Mouse (Mus musculus) v-Abl transformed pro-B cells (cell line): ENCODE data around the gene Dock1.

ENCODE experiments used
- in situ Hi-C, 2 experiments: fragments of 400-800 bp; cut with MboI; formaldehyde crosslinking; loops; one replicate each; pipeline ENCODE4 v1.15.1; 2025; ENCODE audit not compliant: unreplicated experiment in 2 of 2

Gene Dock1

GRCm38 (mm10) chr7:134748376-134748775 lies 77.9 kb downstream of the Dock1 start:
- in situ Hi-C loops, result no loop called here

- in situ Hi-C loops, result no loop called here
Observed at GRCm38 (mm10) chr7:134749613-134750012, 79.2 kb downstream of the Dock1 start.

- in situ Hi-C loops, result no loop called here
Observed at GRCm38 (mm10) chr7:134751496-134751895, 81.0 kb downstream of the Dock1 start.

- in situ Hi-C loops, result no loop called here
Observed at GRCm38 (mm10) chr7:134753417-134753816, 83.0 kb downstream of the Dock1 start.

DNA sequence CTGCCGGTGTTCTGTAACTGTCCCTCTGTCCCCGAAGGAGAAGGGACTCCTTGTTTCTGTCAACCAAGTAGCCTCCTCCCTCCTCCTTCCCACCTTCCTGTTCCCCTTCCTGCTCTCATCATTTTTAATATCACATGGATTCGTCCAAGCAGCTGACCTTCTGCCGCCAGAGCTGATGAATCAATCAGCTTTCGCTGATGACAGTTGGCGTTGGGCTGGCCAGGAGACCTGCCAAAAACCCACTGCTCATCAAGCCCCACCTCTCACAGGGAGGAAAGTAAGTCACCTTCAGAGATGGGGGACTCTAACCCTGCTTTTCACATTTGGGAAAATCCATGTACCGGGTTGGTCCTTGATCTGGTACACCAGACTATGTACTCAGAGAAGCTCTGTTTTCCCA lies 87.2 kb downstream of the Dock1 start:
- in situ Hi-C loops, result no loop called here

DNA sequence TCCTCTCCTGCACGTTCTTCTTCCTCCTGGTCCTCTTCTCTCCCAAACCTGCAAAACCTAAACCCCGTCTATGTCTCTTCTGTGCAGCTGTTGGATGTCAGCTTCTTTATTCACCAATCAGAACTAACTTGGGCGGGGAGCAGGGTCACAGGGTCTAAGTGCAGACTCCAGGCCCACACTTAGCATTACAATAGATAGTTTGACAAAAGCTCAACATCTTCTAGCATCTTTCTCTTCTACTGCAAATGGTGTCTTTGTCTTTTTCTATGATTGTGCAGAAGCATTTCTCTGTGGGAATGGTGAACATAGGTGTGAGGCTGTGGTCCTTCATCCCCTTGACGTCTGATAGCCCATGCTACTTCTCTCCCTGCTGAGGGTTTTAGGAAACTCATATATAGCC lies 91.3 kb downstream of the Dock1 start:
- in situ Hi-C loops, result no loop called here

- in situ Hi-C loops, result no loop called here
Observed at GRCm38 (mm10) chr7:134765130-134765529, 94.7 kb downstream of the Dock1 start.

GRCm38 (mm10) chr7:134771314-134771713 lies 100.9 kb downstream of the Dock1 start:
- in situ Hi-C loops, result no loop called here

DNA sequence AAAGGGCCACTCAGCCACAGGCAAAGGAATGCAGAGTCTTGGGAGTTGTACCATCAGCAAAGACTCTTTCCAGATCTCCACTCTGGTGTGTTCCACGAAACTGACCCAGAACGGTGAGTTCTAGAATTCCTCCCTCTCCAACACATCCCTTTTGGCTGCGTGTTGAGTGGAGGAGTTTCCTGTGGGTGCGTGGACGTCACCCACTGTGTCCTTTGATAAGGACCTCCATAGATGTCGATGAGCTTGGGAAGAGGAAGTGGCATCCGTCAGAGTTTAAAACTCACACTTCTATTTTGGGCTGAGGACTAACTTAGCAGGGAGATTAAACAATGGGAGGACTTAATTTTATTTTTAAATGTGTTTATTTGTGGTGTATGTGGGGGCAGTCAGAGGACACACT lies 101.9 kb downstream of the Dock1 start:
- in situ Hi-C loops, result no loop called here

DNA sequence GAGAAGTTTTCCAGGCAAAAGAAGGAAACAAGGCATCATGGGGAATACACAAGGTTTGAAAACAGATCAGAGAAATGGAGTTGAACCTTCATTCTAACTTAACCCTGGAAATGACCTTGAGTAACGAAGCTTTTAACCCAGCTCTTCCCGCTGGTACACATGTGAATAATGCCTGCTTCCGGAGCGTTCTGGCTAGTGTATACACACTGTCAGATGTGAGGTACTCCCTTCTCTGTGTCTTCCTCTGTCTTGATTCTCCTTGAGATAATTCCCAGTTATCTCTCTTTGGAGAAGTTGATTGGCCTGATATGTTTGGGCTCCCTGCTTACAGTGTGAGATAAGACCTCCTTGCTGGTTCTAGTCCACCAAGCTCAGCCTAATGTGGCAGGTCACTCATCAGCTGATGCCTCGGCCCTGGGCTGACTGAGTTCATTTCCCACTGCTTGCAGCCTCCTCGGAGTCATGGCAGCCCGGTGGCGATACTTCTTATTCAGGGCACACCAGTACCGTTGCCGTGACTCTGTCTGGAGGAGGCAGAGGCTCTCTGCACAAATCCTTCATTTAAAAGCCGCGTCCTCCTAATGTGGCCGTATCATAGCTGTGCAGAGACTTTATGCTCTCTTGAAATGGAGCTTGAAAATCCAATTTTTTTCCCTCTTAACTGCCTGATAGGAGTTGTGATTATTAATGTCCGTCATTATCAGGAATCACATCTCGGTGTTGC lies 102.6 kb downstream of the Dock1 start:
- in situ Hi-C loops, result no loop called here

GRCm38 (mm10) chr7:134773761-134774415 lies 103.4 kb downstream of the Dock1 start:
- in situ Hi-C loops, result no loop called here

DNA sequence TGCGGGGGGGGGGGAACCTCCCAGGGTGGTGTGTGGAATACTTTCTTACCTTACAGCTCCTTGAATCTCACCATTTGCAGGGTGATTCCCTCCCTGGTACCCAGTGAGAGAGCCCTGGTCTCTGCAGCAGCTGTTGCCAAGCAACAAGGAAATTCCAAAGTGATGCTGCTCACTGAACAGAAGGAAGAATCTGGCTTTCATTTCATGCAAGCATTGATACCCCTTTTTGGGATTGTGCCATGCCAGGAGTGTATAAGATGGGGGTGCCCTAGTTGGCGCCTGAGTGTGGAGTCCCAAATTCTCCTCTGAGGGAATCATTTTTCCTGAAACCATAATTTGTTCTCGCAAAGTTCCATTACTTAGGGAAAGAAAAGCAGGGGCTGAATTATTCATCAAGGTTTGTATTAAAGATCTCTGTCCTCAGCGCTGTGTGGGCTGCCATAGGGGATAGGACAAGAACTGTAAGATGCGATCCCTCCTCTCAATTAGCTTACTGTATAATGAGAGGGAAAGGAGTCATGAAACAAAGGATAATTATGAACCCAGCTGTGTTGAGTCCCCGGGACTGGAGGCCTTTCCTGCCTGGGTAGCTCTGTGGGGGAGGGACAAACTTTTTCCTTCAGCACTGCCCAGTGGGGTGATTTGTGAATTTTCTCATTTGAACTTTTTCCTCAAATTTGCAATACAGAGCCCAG lies 104.2 kb downstream of the Dock1 start:
- in situ Hi-C loops, result no loop called here

DNA sequence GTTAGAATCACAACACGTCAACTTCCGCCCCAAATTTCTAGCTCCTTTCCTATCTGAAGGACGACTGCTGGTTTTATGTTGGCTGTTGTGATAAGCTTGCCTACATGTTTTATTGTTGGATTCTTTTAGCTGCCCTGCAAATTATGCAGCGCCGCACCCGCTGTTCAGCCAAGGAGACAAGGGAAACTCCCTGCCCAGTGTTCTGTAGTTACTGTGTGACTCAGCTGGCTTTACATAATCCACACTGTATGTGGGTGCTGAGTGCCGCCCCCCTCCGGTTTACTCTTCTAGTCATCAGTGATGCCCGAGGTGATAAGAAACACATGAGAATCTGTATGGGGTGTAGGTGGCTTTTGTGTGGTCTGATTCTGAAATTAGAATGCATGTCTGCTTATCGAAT lies 105.2 kb downstream of the Dock1 start:
- in situ Hi-C loops, result no loop called here

GRCm38 (mm10) chr7:134776306-134776705 lies 105.9 kb downstream of the Dock1 start:
- in situ Hi-C loops, result no loop called here

GRCm38 (mm10) chr7:134779761-134780160 lies 109.3 kb downstream of the Dock1 start:
- in situ Hi-C loops, result no loop called here

GRCm38 (mm10) chr7:134787110-134787509 lies 116.7 kb downstream of the Dock1 start:
- in situ Hi-C loops, result no loop called here

DNA sequence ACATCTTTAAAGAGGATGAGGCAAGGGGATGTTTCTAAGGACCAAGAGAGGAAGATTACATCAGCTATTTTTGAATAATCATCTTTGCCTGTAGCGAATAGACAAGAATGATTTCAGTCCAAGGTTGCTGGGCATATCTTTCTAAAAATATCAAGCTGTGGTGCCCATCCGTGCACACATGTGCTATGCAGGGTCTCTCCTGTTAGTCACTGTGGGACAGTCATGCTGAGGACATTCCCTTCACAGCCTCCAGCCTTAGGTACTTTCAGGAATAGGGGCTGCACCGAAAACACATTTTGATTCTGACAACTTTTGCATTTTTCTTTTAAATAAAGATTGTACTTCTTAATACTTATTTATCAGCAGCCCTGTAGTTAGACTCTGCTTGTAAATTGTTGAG lies 124.4 kb downstream of the Dock1 start:
- in situ Hi-C loops, result no loop called here

- in situ Hi-C loops, result no loop called here
Observed at GRCm38 (mm10) chr7:134800079-134800478, 129.6 kb downstream of the Dock1 start.

- in situ Hi-C loops, result no loop called here
Observed at GRCm38 (mm10) chr7:134804422-134804821, 134.0 kb downstream of the Dock1 start.

DNA sequence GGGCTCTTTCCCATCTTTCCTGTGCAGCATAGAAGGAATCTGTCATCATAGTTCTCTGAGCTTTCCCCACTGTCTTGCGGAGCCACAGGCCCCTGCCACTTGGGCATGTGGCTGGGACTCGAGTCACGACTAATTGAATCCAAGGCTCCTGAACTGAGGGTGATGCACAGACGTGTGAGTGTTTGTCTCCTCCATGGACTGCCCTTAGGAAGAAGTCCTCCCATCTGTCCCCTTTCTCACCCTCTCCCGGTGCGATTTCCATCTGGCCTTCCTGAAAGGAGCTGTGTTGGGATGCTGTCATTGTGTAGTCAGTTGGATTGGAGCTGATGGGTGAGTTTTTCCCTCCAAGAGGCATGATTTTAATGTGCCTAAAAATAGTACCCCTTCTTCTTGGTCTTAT lies 136.3 kb downstream of the Dock1 start:
- in situ Hi-C loops, result no loop called here

GRCm38 (mm10) chr7:134808406-134808805 lies 138.0 kb downstream of the Dock1 start:
- in situ Hi-C loops, result no loop called here
